Mouse (Mus musculus) gastrocnemius, postnatal 36 days (tissue): ENCODE data around the gene Cdk5rap1. TPM values are rescaled to one million over a fixed set of nuclear protein-coding genes. Genes with fewer than 3 reads are reported as not detected.
A peak's percentile ranks its signal among the peaks of the same experiment; 100 is the strongest.

Experiments used
- DNase-seq, 2 experiments: peaks; one replicate each; pipeline ENCODE4 v3.0.0; 2022
- intact Hi-C: fragments of 180-260 bp; cut with DNase I; formaldehyde crosslinking; loops from one replicate; pipeline ENCODE4 v1.15.1; 2025
- long read RNA-seq, 2 experiments: library from polyadenylated mRNA; stranded (forward); transcript quantifications; one replicate each; pipeline ENCODE4 v2.0.0; 2021
- total RNA-seq, 2 experiments: library from RNA; stranded (reverse); gene quantifications; 2 replicates each; pipeline ENCODE4 v1.2.3; 2021

Cdk5rap1 gene
- total RNA-seq = 10 to 100 TPM; 11.1 to 12.5 TPM
- long read RNA-seq, experiment 1, partial matches to known transcripts = 8 of 11 reads
- long read RNA-seq, experiment 1, other reads (novel, unspliced or antisense) = 1 of 11 reads
- long read RNA-seq, experiment 2, transcript Cdk5rap1-201 (14 exons, 1,970 nt) = major isoform, 10 of 15 reads
- long read RNA-seq, experiment 2, partial matches to known transcripts = 3 of 15 reads
- long read RNA-seq, experiment 2, other reads (novel, unspliced or antisense) = 2 of 15 reads

GRCm38 (mm10) chr2:154372842-154373500 lies at the start of gene Cdk5rap1:
Cdk5rap1 (minus strand) TSS chr2:154373010.
- DNase-seq = no peak
- intact Hi-C loops = no loop called here

- DNase-seq = no peak
- intact Hi-C loops = no loop called here
Measured at GRCm38 (mm10) chr2:154422181-154422580, 49.4 kb upstream of the Cdk5rap1 start.

- intact Hi-C loops = no loop called here
Measured at GRCm38 (mm10) chr2:154420942-154421731, 48.3 kb upstream of the Cdk5rap1 start.

DNA sequence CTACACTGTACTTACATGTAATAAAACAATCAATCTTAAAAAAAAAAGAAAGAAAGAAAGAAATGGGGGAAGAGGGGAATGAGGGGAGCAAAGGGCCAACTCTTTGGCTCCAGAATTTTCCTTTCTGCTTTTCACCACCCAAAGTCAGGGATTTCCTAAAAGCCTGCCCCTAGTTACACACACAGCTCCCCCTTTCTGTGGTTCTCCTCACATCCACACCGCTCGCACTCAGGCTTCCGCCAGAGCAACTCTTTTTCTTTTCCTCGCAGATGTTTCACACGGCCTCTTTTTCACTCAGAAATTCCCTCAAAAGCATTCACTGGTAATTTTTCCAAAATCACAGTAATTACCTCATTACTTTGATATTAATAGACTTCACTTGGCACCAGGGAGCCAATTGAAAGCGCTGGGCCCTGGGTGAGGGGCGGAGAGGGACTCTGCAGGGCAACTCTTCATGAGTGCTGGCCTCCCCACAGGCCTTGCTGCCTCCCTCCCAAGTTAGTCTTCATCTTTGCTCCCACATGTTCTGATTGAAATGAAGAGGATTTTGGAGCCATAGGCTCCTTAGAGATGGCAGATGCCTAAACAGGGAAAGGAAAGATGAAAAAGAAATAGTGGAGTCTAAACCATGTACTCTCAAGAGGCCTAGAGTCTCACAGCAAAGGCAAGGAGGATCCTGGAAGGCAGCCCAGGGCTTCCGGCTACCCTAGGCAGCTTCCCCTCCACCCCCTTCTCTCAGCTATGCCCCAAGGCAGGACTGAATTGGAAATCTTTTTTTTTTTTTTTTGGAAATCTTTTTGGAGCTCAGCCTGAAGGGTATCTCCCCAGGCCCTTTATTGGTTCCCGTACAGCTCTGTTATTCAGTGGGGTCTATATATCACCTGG lies 47.1 kb upstream of the Cdk5rap1 start:
- DNase-seq = no peak
- intact Hi-C loops = no loop called here

More at GRCm38 (mm10) chr2:154420942-154421731, 48.3 kb upstream of the Cdk5rap1 start:
- DNase-seq = no peak

GRCm38 (mm10) chr2:154418001-154418400 lies 45.2 kb upstream of the Cdk5rap1 start:
- DNase-seq = no peak
- intact Hi-C loops = no loop called here

GRCm38 (mm10) chr2:154417107-154417506 lies 44.3 kb upstream of the Cdk5rap1 start:
- intact Hi-C loops = loop anchor here (2.0 kb wide), 1 partner anchor 122 kb away; no protein-coding TSS in a partner anchor
- peak; percentile 47 to 72 for DNase-seq

GRCm38 (mm10) chr2:154412018-154412666 lies 39.3 kb upstream of the Cdk5rap1 start:
- DNase-seq = no peak
- intact Hi-C loops = loop anchor here (5.0 kb wide), 2 partner anchors 200 to 530 kb away; partner anchors contain the start of genes 4930519P11Rik and Zfp341

GRCm38 (mm10) chr2:154410355-154410754 lies 37.5 kb upstream of the Cdk5rap1 start:
- DNase-seq = no peak
- intact Hi-C loops = loop anchor here (5.0 kb wide), 2 partner anchors 202 to 532 kb away; partner anchors contain the start of genes 4930519P11Rik and Zfp341

DNA sequence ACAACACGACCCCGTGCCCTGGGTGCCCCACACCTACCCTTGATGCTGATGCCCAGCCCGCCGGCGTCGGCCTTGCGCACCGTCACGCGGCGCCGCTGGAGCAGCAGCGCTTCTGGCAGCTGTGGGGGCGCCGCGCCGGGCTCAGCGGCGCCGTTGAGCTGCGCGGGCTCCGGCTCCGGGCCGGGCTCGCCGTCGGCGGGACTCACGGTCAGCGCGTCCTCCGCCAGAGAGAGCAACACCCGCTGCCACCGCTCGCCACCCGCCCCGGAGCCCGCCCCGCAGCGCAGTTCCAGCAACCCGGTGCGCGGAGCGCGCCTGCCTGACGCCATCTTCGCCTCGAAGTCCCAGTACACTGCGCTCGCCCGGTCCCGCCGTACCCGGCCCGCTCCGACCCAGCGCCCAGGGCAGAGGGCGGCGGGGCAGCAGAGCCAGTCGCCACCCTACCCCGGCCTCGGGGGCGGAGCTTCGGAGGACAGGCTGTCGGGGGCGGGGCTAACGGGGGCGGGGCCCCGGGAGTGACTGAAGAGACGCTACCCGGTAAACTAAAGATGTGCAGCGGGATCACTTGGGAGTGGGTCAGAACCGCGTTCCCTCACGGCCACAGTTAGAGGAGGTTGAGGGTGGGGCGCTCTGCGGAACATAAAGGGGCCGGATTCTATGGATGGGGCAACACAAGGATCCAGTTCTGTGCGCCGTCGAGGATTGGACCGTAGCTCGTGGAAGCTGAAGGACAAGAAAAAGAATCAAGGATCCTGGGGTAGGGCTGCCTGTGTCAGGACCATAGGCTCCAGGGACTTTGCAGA lies 35.0 kb upstream of the Cdk5rap1 start, which contains the start of gene Snta1:
Gene Snta1, minus strand, starts transcription at position 457 of the 803 bp plus-strand sequence.
- intact Hi-C loops = no loop called here
- peak; percentile 87 to 88 for DNase-seq

DNA sequence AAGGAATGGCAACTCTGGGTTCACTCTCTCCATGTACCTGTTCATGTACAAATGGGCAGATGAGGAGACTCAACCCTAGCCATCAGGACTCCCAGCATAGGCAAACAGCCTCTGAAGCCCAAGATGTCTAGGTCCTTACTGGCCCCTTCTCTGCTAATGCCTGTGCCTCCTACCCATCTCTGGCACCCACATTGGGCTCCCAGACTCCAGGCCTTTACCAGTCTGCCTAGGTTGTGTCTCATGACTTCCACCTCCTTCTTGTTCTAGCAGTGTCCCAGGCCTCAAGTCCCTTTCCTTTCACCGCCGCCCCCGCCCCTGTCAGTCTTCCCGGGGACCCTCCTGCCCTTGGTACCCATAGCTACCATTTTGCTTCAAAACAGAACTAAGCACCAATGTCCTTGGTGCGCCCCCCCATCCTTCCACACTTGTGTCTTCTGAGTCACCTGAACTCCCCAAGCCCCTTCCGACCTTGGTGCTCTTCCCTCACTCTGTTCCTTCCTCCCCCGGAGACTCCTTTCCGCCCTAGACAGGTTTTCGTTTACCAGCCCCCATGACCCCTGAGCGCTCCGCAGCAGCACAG lies 34.3 kb upstream of the Cdk5rap1 start:
- no peak for DNase-seq
- intact Hi-C loops = no loop called here

GRCm38 (mm10) chr2:154405447-154405994 lies 32.7 kb upstream of the Cdk5rap1 start:
- intact Hi-C loops = no loop called here
- peak in 1 of 2 experiments; percentile 56 for DNase-seq

- intact Hi-C loops = no loop called here
- DNase-seq = no peak
Measured at GRCm38 (mm10) chr2:154402811-154403210, 30.0 kb upstream of the Cdk5rap1 start.

DNA sequence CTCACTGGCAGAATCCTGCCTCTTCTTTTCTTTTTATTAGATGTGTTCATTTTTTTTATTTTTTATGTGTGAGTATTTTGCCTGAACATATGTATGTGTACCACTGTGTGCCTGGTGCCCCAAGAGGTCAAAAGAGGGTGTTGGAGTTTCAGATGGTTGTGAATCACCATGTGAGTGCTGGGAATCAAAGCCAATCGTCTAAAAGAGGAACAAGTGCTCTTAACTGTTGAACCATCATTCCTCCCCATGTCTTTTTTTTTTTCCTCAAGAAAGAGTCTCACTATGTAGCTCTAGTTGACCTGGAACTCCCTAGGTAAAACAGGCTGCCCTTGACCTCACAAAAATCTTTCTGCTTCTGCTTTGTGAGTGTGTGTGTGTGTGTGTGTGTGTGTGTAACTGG lies 29.2 kb upstream of the Cdk5rap1 start:
- no peak for DNase-seq
- intact Hi-C loops = no loop called here

- no peak for DNase-seq
- intact Hi-C loops = no loop called here
Measured at GRCm38 (mm10) chr2:154399325-154399724, 26.5 kb upstream of the Cdk5rap1 start.

GRCm38 (mm10) chr2:154398267-154398666 lies 25.5 kb upstream of the Cdk5rap1 start:
- DNase-seq = no peak
- intact Hi-C loops = no loop called here

DNA sequence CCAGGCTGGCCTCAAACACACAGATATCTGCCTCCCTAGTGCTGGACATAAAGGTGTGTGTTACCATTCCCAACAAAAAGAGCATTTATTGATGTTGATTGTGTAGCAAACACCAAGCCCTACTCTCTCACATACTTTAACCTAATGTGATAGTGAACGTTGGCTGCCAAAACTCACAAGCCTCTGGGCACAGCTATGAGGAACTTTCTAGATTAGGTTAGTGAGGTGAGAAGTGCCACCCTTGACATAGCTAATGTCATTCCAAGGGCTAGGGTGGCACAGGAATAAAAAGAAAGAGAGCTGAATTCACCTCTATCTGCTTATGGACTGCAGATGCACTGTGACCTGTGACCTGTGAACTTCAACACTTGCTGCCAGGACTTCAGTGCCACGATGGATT lies 23.7 kb upstream of the Cdk5rap1 start:
- intact Hi-C loops = no loop called here
- DNase-seq = no peak

GRCm38 (mm10) chr2:154394602-154395001 lies 21.8 kb upstream of the Cdk5rap1 start:
- intact Hi-C loops = no loop called here
- DNase-seq = no peak
